Mouse (Mus musculus) heart, embryonic 14.5 days (tissue): ENCODE measurements at regions not wholly inside any gene's neighbourhood (a gene's known extent, or its start where the extent isn't known, plus 50 kb on each side); places are given as distances from the start of the nearest gene placed in this dataset.

ENCODE experiments used
- ATAC-seq: fragments of 200-750 bp; cut with Nextera tagmentation; 2 replicates; pipeline ENCODE4 v1.8.0; 2017; ENCODE audit warnings: low read depth, moderate TSS enrichment; ENCODE audit not compliant: insufficient number of reproducible peaks, insufficient read depth, low FRiP score
- H3K27ac ChIP-seq, 2 experiments: fragments of 200-500 bp in 1 of 2; fragments of 300-500 bp in 1 of 2; sonication (generic) in 1 of 2; replicated peaks in 1 of 2; 2 replicates each; pipeline ENCODE4 v1.5.1; 2012 to 2014; ENCODE audit warnings: low read depth in 2 of 2, low read length in 2 of 2, control low read depth in 1 of 2, mild to moderate bottlenecking in 1 of 2, mixed read lengths in 1 of 2; ENCODE audit not compliant: control insufficient read depth in 1 of 2, insufficient read depth in 1 of 2
- H3K27me3 ChIP-seq: fragments of 300-500 bp; sonication (generic); 2 replicates; pipeline ENCODE4 v1.6.1; 2014; ENCODE audit warnings: mild to moderate bottlenecking, low read length, control low read depth; ENCODE audit not compliant: control insufficient read depth, insufficient read depth
- H3K36me3 ChIP-seq: fragments of 300-500 bp; sonication (generic); 2 replicates; pipeline ENCODE4 v1.6.1; 2014; ENCODE audit warnings: mild to moderate bottlenecking, control low read depth, low read length, mixed read lengths; ENCODE audit not compliant: control insufficient read depth, insufficient read depth
- H3K4me1 ChIP-seq, 2 experiments: fragments of 200-500 bp in 1 of 2; fragments of 300-500 bp in 1 of 2; sonication (generic) in 1 of 2; 2 replicates each; pipeline ENCODE4 v1.6.1; 2012 to 2014; ENCODE audit warnings: low read length in 2 of 2, control low read depth in 1 of 2, mixed read lengths in 1 of 2; ENCODE audit not compliant: control insufficient read depth in 2 of 2, insufficient read depth in 2 of 2
- H3K4me2 ChIP-seq: fragments of 300-500 bp; sonication (generic); 2 replicates; pipeline ENCODE4 v1.6.1; 2014; ENCODE audit warnings: mild to moderate bottlenecking, low read length
- H3K4me3 ChIP-seq, 2 experiments: fragments of 200-500 bp in 1 of 2; fragments of 300-500 bp in 1 of 2; sonication (generic) in 1 of 2; 2 replicates each; pipeline ENCODE4 v1.5.1; 2012 to 2014; ENCODE audit warnings: low read length in 2 of 2, mild to moderate bottlenecking in 2 of 2, control low read depth in 1 of 2, low read depth in 1 of 2, moderate library complexity in 1 of 2; ENCODE audit not compliant: control insufficient read depth in 1 of 2, insufficient read depth in 1 of 2
- H3K9ac ChIP-seq: fragments of 300-500 bp; sonication (generic); 2 replicates; pipeline ENCODE4 v1.6.1; 2014; ENCODE audit warnings: mild to moderate bottlenecking, low read length
- H3K9me3 ChIP-seq: fragments of 300-500 bp; sonication (generic); 2 replicates; pipeline ENCODE4 v1.6.1; 2016; ENCODE audit warnings: low read length, control low read depth; ENCODE audit not compliant: control insufficient read depth
- WGBS: fragments of 180-500 bp; shearing (Covaris S2); extraction: QIAGEN DNeasy Blood & Tissue Kit; methylation state at CpG from one replicate; pipeline ENCODE4 v1.1.7; 2014; 5-methylcytosine and 5-hydroxymethylcytosine counted together

DNA sequence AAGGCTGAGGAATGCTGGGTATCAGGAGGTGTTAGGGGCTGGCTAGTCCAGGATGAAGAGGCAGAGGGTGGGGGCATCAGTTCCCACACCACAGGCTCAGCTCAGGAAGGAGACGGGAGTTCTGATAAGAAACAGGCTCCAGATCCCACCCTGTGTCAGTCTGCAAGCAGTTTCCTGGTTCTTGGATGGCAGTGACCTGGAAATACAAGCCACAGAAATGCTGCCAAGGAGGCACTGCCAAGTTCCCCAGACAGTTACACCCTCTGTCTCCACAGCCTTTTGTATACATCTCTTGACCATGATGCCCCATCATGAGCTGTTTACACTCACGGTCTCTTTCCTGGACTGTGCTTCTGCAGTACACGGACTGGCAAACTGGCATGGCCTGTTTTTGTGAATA, 220.1 kb downstream of the Opa1 start:
- no peak overlapping the region for H3K9ac ChIP-seq
- no peaks in the 10 kb centered on the region for H3K36me3 ChIP-seq
- no peaks in the 10 kb centered on the region for H3K9me3 ChIP-seq
- no peak for ATAC-seq
- no peak overlapping the region for H3K4me2 ChIP-seq
- H3K4me3 ChIP-seq = no peak overlapping the region
- H3K27ac ChIP-seq = no peak overlapping the region
- peaks cover 0 to 7% of the 10 kb centered on the region in 2 experiments; a peak in 1 of 4 replicates for H3K4me1 ChIP-seq
- peaks cover 7% of the 10 kb centered on the region; the same call in 1 of the 2 replicates for H3K27me3 ChIP-seq
- 28% methylated on average over 3 of the region's 3 CpGs for WGBS

DNA sequence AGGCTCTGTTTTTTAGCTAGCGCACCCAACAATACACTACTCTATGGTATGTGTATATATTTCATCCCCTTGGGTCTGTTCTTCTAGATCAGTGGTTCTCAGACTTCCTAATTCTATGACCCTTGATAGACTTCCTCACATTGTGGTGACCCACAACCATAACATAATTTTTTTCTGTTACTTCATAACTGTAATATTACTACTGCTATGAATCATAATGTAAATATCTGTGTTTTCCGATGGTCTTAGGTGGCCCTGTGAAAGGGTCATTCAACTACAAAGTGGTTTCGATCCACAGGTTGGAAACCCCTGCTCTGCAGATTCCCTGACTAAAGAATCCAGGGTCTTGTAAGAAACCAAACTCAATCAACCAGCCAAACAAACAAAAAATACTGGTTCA, 220.8 kb downstream of the Opa1 start:
- WGBS = 68% methylated on average over 3 of the region's 3 CpGs

DNA sequence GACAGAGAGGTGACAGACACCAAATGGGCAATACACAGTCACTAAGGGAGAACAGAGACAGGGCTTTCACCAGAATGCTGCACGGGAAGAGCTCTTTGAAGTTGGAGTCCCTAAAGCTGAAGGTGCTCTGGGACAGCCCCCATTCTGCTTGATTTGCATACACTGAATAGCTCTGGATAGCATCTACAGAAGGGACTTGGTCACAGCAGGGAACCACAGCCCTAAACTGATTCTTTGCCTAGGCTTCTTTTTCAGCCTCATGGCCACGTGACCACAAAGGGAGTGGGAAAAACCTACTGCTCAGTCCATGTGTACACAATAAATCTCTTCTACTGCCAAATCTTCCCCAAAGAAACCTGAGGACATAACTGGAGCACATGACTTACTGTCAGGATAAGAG, 221.3 kb downstream of the Opa1 start:
- peaks cover 7% of the 10 kb centered on the region; the same call in 1 of the 2 replicates for H3K27me3 ChIP-seq
- no peak overlapping the region for H3K4me3 ChIP-seq
- 35% methylated on average over 2 of the region's 2 CpGs for WGBS
- H3K27ac ChIP-seq = no peak overlapping the region
- H3K9me3 ChIP-seq = no peaks in the 10 kb centered on the region
- H3K9ac ChIP-seq = no peak overlapping the region
- H3K36me3 ChIP-seq = no peaks in the 10 kb centered on the region
- no peak for ATAC-seq
- no peak overlapping the region for H3K4me2 ChIP-seq
- H3K4me1 ChIP-seq = peaks cover 0 to 7% of the 10 kb centered on the region in 2 experiments; a peak in 1 of 4 replicates

More for the DNA sequence above, 220.8 kb downstream of the Opa1 start:
- H3K9ac ChIP-seq = no peak overlapping the region
- no peak overlapping the region for H3K27ac ChIP-seq
- peaks cover 0 to 7% of the 10 kb centered on the region in 2 experiments; a peak in 1 of 4 replicates for H3K4me1 ChIP-seq
- H3K4me3 ChIP-seq = no peak overlapping the region
- ATAC-seq = no peak
- H3K27me3 ChIP-seq = peaks cover 7% of the 10 kb centered on the region; the same call in 1 of the 2 replicates
- no peaks in the 10 kb centered on the region for H3K36me3 ChIP-seq
- no peaks in the 10 kb centered on the region for H3K9me3 ChIP-seq
- no peak overlapping the region for H3K4me2 ChIP-seq

DNA sequence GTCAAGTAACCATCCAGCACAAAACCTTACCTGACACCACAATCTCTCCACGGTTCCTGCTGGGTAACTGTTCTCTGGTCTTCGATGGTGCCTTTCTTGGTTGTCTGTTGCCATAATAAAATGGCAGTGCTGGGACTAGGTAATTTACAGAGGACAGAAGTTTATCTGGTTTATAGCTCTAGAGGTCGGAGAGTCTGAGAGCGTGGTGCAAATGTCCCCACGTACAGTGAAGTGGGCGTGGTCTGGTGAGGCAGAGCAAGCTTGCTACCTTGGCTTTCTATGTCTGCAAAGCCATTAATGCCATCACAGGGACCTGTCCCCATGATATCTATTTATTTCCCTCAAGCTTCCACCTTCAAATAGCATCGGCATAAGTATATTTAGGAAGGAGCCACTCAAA, 223.0 kb downstream of the Opa1 start:
- H3K27ac ChIP-seq = no peak overlapping the region
- peaks cover 0 to 7% of the 10 kb centered on the region in 2 experiments; a peak in 1 of 4 replicates for H3K4me1 ChIP-seq
- no peak overlapping the region for H3K9ac ChIP-seq
- no peak for ATAC-seq
- no peak overlapping the region for H3K4me3 ChIP-seq
- no peak overlapping the region for H3K4me2 ChIP-seq
- no peaks in the 10 kb centered on the region for H3K9me3 ChIP-seq
- H3K36me3 ChIP-seq = no peaks in the 10 kb centered on the region
- peaks cover 7% of the 10 kb centered on the region; the same call in 1 of the 2 replicates for H3K27me3 ChIP-seq
- WGBS = 77% methylated on average over 7 of the region's 7 CpGs

DNA sequence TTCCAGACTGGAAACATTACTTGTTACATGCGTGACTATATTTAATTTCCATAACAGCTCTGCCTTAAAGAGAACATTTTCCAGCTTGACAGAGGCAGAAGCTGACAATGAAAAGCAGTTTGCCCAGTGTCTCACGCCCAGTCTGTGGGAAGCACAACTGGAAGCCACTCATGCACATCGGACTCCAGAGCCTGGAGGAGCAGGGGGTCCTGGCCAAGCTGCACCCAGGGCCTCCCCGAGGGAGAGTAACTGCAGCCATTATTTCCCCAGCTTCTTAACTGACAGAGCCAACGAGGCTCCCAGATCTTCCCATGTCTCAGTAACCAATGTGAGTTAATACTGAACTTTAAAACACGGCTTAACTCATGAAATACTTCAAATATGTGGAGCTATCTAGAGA, 223.5 kb downstream of the Opa1 start:
- H3K4me1 ChIP-seq = peaks cover 0 to 7% of the 10 kb centered on the region in 2 experiments; a peak in 1 of 4 replicates
- H3K27me3 ChIP-seq = peaks cover 11% of the 10 kb centered on the region; the same call in 1 of the 2 replicates
- WGBS = 54% methylated on average over 6 of the region's 6 CpGs
- H3K27ac ChIP-seq = peak overlapping the region; percentile 12; a peak in 2 of 4 replicates
- no peak overlapping the region for H3K4me2 ChIP-seq
- H3K9me3 ChIP-seq = no peaks in the 10 kb centered on the region
- H3K4me3 ChIP-seq = no peak overlapping the region
- no peak for ATAC-seq
- no peak overlapping the region for H3K9ac ChIP-seq
- H3K36me3 ChIP-seq = no peaks in the 10 kb centered on the region

DNA sequence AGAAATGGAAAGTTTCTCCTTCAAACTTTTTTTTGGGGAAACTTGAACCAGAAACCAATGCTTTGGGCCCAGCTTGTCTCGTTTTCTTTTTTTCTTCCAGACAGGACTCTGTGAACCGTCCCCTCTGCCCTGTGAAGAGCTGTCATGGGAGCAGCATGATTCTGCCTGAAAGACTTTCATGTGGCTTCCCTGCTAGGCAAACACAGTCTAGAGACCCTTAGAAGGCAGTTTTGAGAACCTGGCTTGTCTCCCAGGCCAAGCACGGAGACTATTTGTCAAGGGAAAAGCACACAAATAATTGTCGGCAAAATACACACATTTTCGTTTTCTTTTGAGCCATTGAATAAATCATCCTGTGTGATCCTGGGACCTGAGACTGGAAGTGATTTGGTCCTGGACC, 228.7 kb downstream of the Opa1 start:
- H3K4me2 ChIP-seq = no peak overlapping the region
- peaks cover 52% of the 10 kb centered on the region for H3K27me3 ChIP-seq
- no peak overlapping the region for H3K27ac ChIP-seq
- H3K4me3 ChIP-seq = no peak overlapping the region
- H3K9me3 ChIP-seq = no peaks in the 10 kb centered on the region
- H3K9ac ChIP-seq = no peak overlapping the region
- ATAC-seq = no peak
- 49% methylated on average over 5 of the region's 5 CpGs for WGBS
- no peaks in the 10 kb centered on the region for H3K36me3 ChIP-seq
- 0 out of 4 replicates have a peak, but pooled peaks cover 0 to under 1% of the 10 kb centered on the region in 2 experiments for H3K4me1 ChIP-seq

DNA sequence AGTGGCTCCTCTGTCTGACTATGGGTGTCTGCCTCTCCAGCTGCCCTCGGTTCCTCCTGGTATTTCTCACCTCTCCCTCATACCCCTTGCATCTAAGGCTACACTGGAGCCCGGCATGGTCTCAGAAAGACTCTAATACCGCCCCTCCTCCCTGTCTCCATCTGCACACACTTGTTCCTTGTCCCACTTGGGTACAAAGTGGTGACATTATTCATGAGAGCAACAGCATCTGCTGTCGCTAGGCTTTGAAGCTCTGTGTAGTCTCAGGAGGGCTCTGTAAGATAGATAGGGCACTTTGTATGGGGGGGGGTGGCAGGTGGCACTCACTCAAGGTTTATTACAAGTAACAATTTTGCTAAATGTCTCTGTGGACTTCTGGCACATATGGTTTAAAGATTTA, 229.7 kb downstream of the Opa1 start:
- WGBS = 43% methylated on average over 4 of the region's 4 CpGs
- Histone ChIP-seq H3K27me3 (peaks cover 52% of the 10 kb centered on the region), H3K4me3 (no peak overlapping the region), H3K4me1 (peaks cover 2 to 8% of the 10 kb centered on the region in 2 experiments; a peak in 3 of 4 replicates), H3K9me3 (no peaks in the 10 kb centered on the region), H3K4me2 (no peak overlapping the region), H3K9ac (no peak overlapping the region), H3K36me3 (no peaks in the 10 kb centered on the region), H3K27ac (no peak overlapping the region)
- no peak for ATAC-seq
